Mouse (Mus musculus) bone marrow, adult 2 months (tissue): Measurements from ENCODE around the gene Rbm17.

Experiments used
- CTCF ChIP-seq: fragments of 200-500 bp; IDR thresholded peaks from 2 replicates; pipeline ENCODE4 v1.5.1; 2011; ENCODE audit warnings: low read length, control low read depth; ENCODE audit not compliant: control insufficient read depth, insufficient read depth
- POLR2A ChIP-seq: fragments of 200-500 bp; IDR thresholded peaks from 2 replicates; pipeline ENCODE4 v1.6.1; 2011; ENCODE audit warnings: low read depth, mild to moderate bottlenecking, control low read depth, low read length, borderline replicate concordance; ENCODE audit not compliant: control insufficient read depth

- TF ChIP-seq CTCF: peak; percentile 54
- TF ChIP-seq POLR2A: no peak
Measured at GRCm38 (mm10) chr2:11567781-11568362, 36.1 kb downstream of the Rbm17 start.
